Mouse (Mus musculus) ovary, postnatal 10 days (tissue): Measurements from ENCODE around the gene Hmx1.

Experiments used
- DNase-seq: peaks from one replicate; pipeline ENCODE4 v3.0.0; 2022; ENCODE audit warnings: low spot score

The Hmx1 gene

DNA sequence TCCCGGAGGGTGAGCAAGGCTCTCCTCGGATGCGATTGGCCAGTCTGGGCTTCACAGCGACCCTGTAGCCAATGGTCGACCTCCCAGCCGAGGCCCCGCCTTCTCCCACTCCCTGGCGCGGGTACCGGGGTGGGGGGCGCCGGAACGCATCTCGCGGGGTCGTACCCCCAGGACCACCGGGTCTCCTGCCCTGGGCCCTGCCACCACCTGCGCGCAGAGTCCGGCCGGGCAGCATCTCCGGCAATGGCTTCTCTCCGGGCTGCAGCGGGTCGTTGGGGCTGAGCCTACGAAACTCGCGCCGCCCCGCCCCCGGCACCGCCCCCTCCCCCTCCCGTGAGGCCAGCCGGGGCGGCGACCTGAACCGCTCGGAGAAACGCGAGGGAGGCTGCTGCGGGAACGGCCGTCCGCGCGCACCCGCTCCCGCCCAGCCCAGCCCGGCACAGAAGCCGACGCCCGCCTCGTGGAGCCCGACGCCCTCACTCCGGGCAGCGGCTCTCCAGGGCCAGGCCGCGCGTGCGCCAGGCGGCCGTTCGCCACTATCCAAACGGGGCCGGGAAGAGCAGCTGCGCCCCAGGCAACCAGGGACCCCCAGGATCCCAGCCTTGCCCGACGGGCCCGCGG lies at the start of gene Hmx1:
Gene Hmx1, plus strand, starts transcription at position 618 of the 621 bp plus-strand sequence.
- no peak for DNase-seq

DNA sequence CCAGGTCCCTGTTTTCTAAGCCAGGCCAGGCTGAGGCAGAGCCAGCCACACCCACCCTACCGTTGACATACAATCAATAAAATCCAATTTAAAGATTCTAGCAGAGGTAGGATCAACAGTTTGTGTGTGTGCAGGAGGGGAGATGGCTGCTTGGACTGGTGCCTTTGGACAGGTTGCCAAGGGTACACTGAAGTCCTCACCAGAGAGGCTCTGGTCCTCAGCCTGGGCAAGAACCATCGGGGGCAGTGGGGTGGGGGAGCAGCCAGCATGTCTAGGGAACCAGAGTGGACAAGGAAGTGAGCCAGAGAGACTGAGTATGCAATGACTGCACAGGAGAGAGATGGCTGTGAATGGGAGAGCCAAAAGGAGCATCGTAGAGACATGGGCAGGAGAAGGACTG lies 43.8 kb upstream of the Hmx1 start:
- no peak for DNase-seq

DNA sequence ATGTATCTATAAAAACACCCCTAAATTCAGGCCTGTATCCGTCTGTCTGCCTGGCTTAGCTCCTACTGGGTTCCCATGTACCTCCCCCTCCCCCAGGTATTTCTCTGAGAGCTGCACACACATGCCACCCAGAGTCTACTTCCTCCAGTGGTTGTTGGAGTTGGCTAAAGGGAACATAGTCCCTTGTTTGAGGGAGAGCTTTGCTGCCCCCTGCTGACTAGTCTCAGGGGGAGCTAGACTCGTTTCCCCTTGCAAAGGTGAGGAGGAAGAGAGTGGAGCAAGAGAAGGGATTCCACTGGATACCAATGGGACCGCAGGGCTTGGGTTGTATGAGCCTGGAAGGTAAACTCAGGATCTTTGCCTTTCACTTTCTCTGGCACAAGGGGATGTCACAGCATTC lies 40.1 kb upstream of the Hmx1 start:
- peak; percentile 34 for DNase-seq

DNA sequence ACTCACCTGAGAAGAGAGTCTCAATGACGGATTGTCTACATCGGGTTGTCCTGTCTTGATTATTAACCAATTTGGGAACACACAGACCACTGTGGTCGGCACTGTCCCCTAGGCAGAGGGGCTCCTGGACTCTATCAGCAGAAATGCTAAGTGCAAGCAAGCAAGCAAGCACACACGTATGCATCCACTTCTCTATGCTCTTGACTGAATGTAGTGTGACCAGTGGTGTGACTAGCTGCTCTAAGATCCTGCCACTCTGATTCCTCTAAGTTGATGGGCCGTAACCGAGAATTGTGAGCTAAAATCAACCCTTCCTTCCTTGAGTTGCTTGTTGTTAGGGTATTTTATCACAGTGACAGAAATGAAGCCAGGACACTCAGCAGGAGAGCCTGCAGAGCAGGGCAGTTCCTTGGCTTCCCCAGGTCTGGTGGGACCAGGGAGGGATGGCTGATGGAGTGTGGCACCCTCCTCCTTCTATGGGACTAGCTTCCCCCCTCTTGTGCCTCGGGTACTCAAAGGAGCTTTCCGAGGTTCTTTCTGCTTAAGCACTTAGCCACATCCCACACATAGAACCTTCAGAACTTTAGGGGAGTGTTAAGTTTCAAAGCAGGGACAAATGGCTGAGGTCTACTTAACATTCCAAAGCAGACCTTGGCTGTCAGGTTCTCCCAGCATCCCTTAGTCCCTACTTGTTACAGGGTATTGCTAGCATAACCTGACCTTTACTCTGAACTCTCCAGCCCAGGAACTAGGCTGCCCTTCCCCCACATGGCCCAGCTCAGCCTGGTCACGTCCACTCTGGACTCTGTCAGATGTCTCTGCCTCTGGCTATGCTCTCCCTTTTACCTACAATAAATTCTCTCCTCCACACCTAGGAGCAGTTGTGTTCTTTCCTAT lies 31.1 kb upstream of the Hmx1 start:
- DNase-seq: no peak

DNA sequence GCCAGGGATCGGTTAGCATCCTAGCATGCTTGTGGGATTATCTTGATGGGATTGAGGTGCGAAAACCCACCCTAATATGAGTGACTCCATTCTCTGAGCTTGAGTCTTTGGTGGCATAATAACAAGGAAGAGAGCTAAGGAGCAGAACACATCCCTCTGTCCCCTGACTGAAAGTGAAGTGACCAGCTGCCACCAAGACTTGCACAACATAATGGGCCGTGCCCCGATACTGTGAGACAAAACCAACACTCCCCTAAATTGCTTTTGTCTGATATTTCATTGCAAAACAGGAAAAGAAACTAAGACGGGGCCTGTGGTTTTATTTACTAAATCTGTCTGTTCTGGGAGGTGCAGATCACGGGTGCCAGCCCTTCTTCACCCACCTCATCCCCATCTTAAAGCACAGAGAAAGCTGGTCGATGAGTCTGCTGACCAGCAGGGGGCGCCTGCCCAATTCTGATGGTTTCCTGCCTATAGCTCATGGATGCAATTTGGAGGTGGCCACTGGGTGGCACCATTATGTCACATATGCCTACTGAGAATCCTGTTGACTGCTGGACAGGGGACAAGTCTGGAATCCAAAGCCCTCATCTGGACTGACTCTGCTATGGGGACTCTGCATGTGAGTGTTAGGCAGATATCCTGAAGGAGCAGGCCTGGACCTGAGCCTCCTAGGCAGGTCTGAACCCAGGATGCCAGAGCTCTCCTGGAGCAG lies 27.2 kb upstream of the Hmx1 start:
- DNase-seq: peak; percentile 94

DNA sequence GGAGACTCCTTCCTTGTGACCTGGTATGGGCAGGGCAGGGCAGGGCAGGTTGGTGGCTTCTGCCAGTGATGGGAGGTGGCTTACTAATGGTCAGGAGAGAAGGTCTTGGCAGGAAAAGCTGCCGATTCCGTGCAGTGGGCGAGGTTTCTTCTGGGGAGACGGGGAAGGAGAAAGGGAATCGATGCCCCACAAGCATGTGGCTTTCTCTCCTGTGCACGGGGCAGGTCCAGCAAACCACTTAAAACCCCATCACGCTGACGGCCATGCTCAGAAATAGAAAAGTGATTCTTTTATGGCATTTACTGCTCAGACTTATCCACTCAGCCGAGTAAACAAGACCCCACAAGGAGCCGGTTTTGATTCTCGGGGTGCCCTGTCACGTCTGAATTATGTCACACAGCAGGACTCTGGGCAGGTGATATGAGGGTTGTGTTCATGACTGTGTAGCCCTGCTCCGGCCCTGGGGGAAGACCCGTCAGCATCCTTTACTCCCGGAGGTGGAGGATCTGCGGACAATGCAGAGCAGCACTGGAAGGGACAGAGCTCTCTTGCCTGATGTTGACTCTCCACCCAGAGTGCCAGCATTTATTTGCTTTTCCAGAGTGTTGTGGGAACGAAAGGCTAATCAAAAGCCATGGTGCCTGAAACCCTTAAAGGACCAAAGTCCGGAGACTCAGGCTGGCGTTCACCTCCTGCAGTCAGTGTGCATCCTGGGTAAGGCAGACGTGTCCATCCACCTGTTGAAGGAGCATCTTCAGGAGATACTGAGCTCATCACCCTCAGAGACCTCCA lies 22.5 kb upstream of the Hmx1 start:
- DNase-seq: no peak

DNA sequence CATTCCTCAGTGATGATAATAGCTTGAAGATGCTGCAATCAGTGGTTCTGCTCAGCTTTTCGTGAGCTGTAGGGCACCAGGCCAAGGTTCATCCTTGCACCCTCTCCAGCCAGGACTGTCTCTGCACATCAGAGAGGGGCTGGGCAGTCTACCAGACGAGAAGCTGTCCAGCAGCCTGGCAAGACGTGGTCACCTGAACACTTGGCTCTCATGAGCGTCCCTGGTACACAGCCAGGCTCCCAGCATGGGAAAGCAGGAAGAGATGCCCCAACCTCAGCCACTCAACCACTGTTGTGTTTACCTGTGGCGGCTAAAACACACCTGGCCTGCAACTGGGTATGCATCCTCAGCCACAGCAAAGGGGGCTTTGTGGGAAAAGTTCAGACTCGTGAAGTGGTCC lies 20.0 kb upstream of the Hmx1 start:
- DNase-seq: no peak

DNA sequence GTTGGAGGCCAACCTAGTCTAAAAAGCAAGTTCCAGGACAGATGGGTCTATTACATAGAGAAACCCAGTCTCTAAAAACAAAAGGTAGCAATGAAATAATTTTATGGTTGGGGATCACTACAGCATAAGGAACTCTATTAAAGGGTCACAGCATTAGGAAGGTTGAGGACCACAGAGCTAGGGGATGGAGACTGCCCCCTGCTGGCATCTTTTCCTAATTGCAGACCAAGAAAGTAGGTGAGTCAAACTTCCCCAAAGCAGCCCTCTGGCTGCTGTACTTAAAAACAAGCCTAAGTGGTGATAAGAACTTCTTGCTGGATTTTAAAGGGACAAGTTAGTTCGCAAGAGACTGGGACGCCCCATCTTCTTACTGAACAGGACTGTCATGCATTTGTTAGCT lies 9.8 kb upstream of the Hmx1 start:
- DNase-seq: no peak

DNA sequence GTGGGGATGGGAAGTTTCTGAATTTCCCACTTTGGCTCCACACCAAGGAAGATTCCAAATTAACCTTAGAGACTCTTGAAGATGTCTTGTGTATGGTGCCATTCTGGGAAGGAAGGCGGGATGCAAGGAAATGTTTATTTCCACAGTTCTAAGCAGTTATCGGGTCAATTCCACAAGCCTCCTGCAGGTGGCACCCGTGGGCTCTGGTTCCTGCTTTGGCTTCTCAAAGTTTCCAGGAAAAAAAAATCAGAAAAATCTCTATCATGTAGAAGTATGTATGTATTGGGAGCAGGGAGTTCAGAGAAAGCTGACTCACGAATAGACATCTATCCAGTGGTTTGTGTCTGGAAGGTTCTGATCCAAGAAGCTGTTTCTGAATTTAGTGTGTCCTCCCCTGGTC lies 9.1 kb upstream of the Hmx1 start:
- no peak for DNase-seq

DNA sequence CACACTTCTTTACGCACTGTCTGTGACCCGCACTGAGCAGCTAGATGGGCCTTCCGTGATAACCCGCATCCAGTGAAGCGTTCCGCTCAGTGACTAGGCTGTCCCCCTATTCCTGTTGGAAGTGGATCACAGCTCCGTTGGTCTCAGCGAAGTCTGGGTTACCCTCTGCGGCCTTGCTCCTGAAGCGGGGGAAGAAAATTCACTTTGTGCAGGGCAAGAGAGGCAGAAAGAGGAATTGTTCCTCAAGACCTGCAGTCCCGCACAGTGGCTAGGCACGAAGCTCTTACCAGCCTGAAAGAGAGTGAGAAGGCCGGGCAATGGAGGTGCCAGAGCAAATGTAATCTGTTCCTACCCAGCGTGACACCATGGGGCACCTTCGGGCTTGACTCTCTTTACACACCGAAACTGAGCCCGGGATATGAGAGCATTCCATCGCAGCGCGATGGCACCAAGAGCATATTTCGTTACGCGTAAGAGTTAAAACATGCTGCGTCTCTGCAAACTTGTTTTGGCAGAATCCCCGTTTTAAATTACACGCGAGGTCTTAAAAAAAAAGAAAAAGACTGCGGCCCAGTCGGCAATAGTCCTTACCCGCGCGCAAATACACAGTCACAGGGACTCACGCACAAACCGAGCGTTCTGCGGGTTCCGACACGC lies 946 bp upstream of the Hmx1 start:
- DNase-seq: no peak

DNA sequence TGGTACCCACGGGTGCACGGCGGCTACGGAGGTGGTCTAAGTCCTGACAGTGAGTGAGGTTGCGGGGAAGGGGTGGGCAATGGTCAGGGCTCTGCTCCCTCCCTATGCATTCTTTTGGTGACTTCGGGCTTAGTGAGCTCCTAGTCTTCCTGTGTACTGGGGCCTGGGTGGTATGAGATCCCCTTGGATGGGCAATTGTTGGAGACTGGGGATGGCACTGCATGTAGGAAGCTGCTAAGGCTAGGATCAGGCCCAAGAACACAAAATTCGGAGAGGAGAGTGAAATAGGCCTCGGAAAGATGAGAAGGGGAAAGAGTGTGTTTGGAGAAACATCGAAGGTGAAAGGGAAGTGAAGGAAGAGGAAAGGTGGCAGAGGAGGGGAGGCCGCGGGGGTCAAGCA lies 533 bp downstream of the Hmx1 start:
- DNase-seq: no peak

DNA sequence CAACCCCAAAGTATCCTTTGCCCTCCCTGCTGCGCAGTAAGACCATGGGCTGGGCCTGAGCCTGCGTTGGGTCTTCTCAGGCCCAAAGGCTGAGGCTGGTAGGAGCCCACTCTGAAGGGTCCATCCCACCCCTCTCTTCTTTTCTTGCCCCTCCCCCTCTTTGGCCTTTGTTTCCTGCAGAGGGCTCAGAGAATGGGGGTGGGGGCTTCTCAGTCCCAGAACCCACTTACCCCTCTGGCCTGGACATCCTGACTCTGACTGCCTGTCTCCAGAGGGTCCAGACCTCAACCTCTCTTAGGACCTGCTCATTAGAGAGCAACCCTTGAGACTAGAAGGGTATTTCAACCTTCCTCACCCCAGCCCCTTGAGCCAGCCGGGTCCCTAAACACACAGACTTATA lies 1.0 kb downstream of the Hmx1 start:
- no peak for DNase-seq

DNA sequence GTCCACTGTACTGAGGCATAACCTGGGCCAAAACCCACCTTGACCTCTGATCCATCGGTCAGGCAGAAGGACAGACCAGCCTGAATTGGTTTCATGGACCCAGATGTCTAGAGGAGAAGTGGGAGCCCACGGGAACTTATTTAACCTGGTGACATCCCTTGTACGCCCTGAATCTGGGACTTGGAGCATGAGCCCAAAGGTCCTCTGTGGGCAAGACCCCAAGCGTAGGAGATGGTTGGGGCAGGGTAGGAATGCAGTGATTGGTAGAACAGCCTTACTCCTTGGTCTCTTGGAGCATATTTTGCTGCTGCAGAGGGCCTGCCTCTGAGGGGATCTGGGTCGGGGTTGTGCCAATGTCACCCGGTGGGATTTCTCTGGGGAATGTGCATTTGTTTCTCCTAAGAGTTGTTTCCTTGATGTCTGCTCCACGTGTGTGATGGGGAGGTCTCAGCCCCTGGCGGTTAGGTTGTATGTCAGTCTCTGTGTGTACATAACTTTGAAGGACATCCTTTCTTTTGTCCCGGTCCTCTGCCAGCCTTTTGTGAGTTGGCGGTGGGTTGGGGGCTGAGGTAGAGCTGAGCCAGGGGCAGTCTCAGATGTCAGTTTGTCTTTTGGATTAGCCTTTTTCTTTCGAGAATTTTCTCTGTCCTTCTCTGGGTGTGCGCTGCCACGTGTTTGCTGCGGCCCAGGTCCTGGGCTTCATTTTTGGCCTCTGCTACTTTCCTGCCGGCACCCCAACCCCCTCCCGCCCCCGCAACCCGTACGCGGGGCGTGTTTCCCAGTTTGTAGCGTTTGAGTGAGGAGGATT lies 2.1 kb downstream of the Hmx1 start:
- DNase-seq: no peak

DNA sequence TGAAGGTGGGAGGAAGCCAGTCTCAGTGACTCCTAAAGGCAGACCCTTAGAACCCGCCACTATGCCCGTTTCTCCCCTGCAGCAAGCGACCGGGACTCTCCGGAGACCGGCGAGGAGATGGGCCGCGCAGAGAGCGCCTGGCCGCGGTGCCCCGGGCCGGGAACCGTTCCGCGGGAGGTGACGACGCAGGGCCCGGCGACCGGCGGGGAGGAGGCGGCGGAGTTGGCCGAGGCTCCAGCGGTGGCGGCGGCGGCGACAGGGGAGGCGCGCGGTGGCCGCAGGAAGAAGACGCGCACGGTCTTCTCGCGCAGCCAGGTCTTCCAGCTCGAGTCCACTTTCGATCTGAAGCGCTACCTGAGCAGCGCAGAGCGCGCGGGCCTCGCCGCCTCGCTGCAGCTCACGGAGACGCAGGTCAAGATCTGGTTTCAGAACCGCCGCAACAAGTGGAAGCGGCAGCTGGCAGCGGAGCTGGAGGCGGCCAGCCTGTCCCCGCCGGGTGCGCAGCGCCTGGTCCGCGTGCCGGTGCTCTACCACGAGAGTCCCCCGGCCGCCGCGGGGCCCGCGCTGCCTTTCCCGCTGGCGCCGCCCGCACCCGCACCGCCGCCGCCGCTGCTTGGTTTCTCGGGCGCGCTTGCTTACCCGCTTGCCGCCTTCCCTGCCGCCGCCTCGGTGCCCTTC lies 2.9 kb downstream of the Hmx1 start:
- DNase-seq: no peak

DNA sequence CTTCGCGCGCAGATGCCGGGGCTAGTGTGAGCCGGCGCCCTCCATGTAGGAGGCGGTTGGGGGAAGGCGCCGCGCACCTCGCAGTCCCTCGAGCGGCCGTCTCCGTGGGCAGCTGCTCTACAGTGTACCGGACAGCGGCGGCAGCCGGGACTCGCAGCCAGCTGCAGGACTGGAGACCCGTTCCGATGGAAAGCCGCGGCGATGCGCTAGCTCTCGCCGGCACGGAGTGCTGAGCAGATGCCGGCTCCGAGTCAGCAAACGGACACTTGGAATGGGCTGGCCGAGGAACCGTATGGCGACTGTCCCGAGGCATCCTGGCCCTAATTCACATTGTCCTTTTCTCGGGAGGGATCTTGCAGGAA lies 3.4 kb downstream of the Hmx1 start:
- no peak for DNase-seq

DNA sequence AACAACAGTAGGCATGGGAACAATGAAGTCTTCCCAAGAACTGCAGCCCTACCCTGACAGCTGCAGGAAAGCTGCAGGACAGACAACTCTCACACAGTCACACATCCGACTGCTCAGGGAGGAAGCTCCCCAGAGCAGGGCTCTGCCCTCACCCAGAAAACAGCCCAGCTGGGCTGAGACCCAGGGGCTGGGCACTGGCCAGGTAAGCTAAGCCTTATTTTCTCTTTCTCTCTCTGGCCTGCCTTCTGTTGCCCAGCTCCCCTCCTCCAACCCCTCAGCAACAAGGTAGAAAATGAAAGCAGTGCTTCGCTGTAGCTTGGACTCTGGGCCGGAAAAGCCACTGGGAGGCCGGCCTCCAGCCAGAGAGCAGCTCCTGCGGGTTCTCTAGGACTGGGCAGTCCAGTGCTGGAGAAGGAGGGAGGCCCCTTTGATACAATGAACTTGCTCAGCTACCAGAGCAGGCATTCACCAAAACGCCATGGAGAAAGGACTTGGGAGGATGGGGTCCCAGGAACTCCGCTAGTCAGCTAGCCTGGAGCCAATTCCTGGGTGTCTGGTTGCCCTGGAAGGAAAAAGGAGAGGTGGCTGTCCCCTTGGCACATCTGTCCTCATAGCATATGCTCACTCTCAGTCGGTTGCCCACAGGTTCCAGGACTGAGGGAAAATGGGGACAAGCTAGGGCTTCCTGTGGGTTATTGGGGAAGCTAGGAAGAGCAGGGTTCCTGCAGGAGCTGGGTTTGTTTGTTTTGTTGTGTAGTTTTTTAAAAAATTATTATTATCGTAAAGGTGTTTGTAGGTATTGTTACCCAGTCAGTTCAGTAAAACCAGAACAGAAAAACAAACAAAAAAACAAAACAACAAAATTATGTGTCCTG lies 6.9 kb downstream of the Hmx1 start:
- DNase-seq: no peak

DNA sequence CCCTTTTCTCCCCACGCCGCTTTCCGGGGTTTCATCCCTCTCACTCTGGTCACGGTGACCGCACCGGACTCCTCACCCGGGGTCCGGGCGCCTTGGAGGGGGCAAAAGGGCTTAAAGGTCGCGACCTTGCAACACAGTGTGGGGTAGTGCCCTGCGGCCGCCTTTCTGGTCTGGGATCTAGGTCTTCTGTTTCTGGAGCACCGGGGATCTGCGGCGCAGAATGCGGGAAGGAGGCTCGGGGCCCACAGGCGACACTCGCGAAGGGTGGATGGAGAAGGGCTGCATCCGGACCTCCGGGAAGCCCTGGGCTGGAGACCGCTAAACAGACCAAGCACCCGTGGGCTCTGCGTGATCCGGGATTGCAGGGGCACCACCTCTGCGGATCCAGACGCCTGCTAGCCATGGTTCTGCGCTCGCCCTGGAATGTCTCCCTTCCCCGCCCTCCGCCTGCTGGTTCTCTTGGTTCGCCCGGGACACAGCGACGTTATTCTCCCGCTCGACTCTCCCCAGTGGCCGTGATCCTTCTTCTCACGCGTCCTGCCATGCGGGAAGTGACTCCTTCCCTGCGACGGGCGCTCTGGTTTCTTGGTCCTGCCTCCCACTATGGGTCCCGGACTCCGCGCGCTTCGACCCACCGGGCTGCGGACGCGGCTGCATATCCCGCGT lies 8.2 kb downstream of the Hmx1 start:
- no peak for DNase-seq

DNA sequence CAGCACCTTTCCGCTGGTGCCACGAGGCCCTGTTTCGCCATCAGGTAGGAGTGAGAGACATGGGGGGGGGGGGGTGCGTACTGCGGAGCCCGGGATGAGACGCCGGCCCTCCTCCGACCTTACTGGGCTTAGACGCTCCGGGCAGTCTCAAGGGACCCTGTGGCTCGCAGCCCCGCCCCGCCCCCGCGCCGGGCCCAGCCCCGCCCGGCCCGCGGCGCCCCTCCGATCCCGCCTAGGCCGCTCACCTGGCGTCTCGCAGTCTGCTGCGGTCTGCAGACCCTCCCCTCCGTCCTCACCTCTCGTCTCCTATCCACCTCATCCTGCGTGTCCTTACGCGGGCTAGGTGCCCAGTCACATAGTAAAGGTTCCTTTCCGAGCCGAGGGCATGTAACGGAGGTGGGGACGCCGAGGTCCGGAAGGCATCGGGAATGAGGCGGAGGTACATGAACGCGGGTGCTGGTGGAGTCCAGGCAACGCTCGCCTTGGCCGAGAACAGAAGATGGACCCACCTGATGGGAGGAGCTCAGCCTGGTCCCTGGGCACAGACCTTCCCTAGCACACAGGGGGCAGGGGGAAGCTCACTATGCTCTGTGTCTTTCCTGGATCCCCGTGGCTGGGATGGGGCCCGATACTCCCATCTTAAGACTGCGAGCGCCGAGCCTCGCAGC lies 8.9 kb downstream of the Hmx1 start:
- DNase-seq: no peak
